Comparison of ENCODE assay signal across 9 mouse cellular contexts in the genomic region with DNA sequence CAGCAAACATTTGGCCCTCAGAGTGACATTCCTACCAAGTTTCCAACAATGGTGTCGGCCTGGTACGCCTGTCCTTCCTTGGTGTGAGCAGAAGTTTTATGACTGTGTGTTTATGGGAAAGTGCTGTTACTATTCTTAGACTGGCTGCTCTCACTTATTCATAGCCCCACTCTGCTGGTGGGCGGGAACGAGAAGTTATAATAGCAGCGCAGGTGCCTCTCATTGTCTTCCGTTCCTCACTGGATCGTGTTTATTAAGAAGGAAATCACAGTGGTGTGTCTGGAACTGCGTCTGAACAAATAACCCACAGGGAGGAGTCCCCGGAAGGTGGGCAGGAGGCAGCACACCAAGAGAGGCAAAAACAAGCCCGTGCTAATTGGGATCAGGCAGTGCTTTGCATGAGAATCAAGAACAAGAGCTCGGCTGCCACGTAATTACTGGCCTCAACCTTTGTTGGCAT.
DNase-seq lines count a peak whose midpoint lies in the region; ATAC-seq and TF ChIP-seq lines count a peak whose summit lies in the region.
"Had no signal": no experiment of that assay in that cellular context is flagged by ENCODE, and none has a peak within 500 bp of the region (broad histone marks: within the 10 kb centered on the region; RNA-seq: fewer than 3 reads in every experiment).

No protein-coding gene starts in this region.

- DNase-seq in gastrocnemius, adult 2 months: no peak
- no peak for DNase-seq in gastrocnemius, adult 8-10 months (ENCODE audit: low spot score in 2 of 2)
- DNase-seq in CD4-positive helper T cell, adult 2 months (ENCODE audit: low read depth, low spot score): peak; percentile 72
- DNase-seq in forebrain, postnatal 0 days: peak; percentile 27
- DNase-seq in layer of hippocampus, adult 9-11 months: no peak
- DNase-seq in adrenal gland, postnatal 10 days: no peak
- DNase-seq in lung, postnatal 10 days: no peak

- H3K4me3 ChIP-seq in gastrocnemius, adult 2 months: peak overlapping the region; percentile 56
- H3K4me3 ChIP-seq in forebrain, postnatal 0 days (ENCODE audit: low read depth, low read length): no peak overlapping the region
- H3K4me3 ChIP-seq in intestine, embryonic 16.5 days (ENCODE audit: low read length): no peak overlapping the region

- H3K4me2 ChIP-seq in forebrain, postnatal 0 days (ENCODE audit: low read depth): no peak overlapping the region
- H3K4me2 ChIP-seq in intestine, embryonic 16.5 days (ENCODE audit: low read depth, low read length): 0 out of 2 replicates have a peak overlapping the region, but pooled peaks have one; percentile 23

- WGBS in forebrain, postnatal 0 days: 8% methylated on average over 12 of the region's 12 CpGs
- WGBS in intestine, embryonic 16.5 days: 24% methylated on average over 12 of the region's 12 CpGs

- TF ChIP-seq CTCF in gastrocnemius, adult 2 months (IDR thresholded peaks at IDR 0.05): no peak
- no peak for TF ChIP-seq CTCF in forebrain, postnatal 0 days (IDR thresholded peaks at IDR 0.05; ENCODE audit: low read depth)

- ATAC-seq in forebrain, postnatal 0 days: no peak
- ATAC-seq in intestine, embryonic 16.5 days: peak; percentile 63; the same call in 1 of the 2 replicates

- intact Hi-C loops in gastrocnemius, adult 2 months (cut with DNase I): loop anchor here (5.0 to 10.0 kb wide), 3 partner anchors 431 to 672 kb away; no protein-coding TSS in a partner anchor

- H3K36me3 ChIP-seq in forebrain, postnatal 0 days (ENCODE audit: insufficient read depth): no peaks in the 10 kb centered on the region
- no peaks in the 10 kb centered on the region for H3K36me3 ChIP-seq in intestine, embryonic 16.5 days (ENCODE audit: control insufficient read depth, insufficient read depth, low read length)

- H3K4me1 ChIP-seq in forebrain, postnatal 0 days (ENCODE audit: insufficient read depth): no peaks in the 10 kb centered on the region
- peaks cover 6% of the 10 kb centered on the region; the same call in 1 of the 2 replicates for H3K4me1 ChIP-seq in intestine, embryonic 16.5 days (ENCODE audit: control insufficient read depth, insufficient read depth, low read length)

- peak overlapping the region; percentile 85 for H3K27ac ChIP-seq in gastrocnemius, adult 2 months
- no peak overlapping the region for H3K27ac ChIP-seq in forebrain, postnatal 0 days (ENCODE audit: low read depth, low read length)
- no peak overlapping the region for H3K27ac ChIP-seq in intestine, embryonic 16.5 days (ENCODE audit: low read length)

- no peak overlapping the region for H3K9ac ChIP-seq in forebrain, postnatal 0 days
- H3K9ac ChIP-seq in intestine, embryonic 16.5 days (ENCODE audit: low read depth, low read length): no peak overlapping the region

- no peaks in the 10 kb centered on the region for H3K9me3 ChIP-seq in forebrain, postnatal 0 days (ENCODE audit: low read length)
- H3K9me3 ChIP-seq in intestine, embryonic 16.5 days (ENCODE audit: control insufficient read depth, low read length): no peaks in the 10 kb centered on the region; the same call in 1 of the 2 replicates

- peaks cover 4% of the 10 kb centered on the region for H3K27me3 ChIP-seq in forebrain, postnatal 0 days (ENCODE audit: insufficient read depth, low read length)
- no peaks in the 10 kb centered on the region; the same call in 1 of the 2 replicates for H3K27me3 ChIP-seq in intestine, embryonic 16.5 days (replicated peaks; ENCODE audit: control insufficient read depth, insufficient read depth, low read length)
- H3K27me3 ChIP-seq: CH12.LX had no signal

Comparison
In these comparisons a context has a peak if more than half of its experiments do, and no peak if none do; other contexts are left out.
1. DNase-seq: peak in CD4-positive helper T cell, adult 2 months (single experiment) and forebrain, postnatal 0 days (single experiment); none in gastrocnemius, adult 2 months (single experiment), gastrocnemius, adult 8-10 months (0 of 2), layer of hippocampus, adult 9-11 months (single experiment), adrenal gland, postnatal 10 days (single experiment) and lung, postnatal 10 days (single experiment).